Mouse (Mus musculus) spleen, embryonic (tissue): ENCODE results near the gene Zbtb33.
"Not testable (repeated sequence)": the region's sequence is repeated elsewhere in the genome, so short reads cannot be mapped to it uniquely, and the experiment has no call there.

ENCODE experiments used
- CTCF ChIA-PET: fragments of 350-600 bp; sonication (Branson Sonifier 250); formaldehyde crosslinking; loops from one replicate; lab custom pipeline; 2022; lab: Charles Lee

Zbtb33 gene

DNA sequence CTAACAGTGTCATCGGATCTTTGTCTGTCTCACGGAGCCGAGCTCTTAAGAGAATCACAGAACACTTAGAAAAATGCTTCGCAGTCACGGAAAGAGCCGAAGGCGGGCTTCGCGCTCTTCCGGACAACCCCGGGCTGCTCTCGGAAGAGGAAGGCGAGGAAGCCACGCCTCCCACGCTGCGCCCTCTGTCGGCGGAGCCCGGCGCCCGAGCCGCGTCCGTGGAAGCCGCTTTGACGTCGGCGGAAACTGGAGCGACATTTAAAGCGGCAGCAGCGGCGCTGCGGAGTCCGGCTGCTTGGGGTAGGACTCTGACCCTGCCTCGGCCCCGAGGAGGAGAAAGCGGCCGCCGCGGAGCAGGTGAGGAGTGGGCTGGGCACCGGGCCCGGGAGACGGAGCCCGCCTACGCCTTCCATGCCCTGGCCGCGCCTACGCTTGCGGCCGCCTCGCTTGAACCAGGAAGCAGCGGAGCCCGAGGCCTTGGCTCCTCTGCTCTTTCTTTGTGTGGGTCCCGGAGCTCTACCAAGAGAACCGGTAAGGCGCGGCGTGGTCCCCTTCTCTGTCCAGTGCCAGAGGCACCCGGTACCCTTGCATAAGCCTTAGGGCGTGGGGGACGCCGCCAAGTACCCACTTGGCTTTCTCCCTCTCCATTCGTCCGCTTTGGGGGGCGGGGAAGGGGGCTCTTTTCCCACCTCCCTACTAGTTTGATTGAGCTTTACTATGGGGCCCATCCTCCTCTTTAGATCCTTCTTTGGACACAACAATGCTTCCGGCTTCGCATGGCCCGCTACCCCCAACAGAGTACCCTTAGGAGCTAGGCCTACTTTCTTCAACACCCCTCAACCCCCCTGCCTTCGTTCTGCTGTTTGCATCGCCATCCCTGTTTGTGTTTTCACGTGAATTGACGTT lies at the start of gene Zbtb33:
Gene Zbtb33 (plus strand): TSS at position 242 of the 906 bp plus-strand sequence.
- CTCF ChIA-PET: interaction anchor here (0.6 kb wide), 1 partner anchor 283 kb away, joined by 4 read pairs; no protein-coding TSS in a partner anchor

DNA sequence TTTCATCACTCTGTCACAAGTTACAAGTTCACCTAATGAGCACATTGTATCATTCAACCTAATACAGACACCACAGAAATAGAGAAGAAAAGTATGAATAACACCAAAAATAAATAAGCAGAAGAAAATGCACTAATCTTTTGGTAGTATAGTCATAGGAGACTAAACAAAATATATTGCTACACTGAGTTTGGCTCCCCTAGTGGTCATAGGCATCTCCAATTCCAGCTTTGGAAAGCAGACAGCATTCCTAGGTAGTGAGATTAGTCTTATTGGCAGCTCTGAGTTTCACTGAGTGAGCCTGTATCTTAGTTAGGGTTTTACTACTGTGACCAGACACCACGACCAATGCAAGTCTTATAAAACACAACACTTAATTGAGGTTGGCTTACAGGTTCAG lies 30.5 kb upstream of the Zbtb33 start:
- CTCF ChIA-PET: no interaction called here

DNA sequence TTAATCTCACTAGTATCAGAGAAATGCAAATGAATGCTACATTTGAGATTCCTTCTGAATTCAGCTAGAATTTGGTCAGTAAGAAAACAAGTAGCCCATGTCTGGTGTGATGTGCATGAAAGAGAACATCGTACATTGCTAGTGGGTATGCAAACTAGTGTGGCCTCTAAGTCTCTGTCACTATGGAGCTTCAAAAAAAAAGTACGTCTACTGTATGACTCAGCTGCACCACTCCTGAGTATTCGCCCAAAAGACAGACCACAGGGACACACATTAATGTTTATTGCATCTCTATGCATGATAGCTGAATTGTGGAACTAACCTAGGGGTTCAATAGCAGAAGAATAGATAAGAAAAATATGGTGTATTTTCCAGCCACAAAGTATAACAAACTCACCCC lies 24.3 kb upstream of the Zbtb33 start:
- CTCF ChIA-PET: no interaction called here

DNA sequence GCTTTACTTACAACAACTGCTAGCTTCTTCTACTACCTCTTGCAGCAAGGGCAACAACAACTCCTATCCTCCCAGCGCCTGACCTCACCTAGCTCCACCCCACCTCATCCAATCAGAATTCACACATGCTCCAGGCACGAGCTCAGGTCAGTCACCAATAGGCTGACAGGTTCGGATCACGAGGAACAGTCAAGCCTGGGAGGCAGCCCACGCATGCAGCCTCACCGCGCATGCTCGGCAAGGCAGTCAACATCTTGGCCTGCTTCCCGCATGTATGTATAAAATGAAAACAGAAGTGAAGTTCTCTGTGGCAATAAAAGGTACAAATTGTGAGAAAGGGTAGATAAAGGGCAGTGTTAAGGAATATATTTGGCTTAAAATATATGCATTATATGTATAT lies 23.5 kb upstream of the Zbtb33 start:
- CTCF ChIA-PET: no interaction called here

DNA sequence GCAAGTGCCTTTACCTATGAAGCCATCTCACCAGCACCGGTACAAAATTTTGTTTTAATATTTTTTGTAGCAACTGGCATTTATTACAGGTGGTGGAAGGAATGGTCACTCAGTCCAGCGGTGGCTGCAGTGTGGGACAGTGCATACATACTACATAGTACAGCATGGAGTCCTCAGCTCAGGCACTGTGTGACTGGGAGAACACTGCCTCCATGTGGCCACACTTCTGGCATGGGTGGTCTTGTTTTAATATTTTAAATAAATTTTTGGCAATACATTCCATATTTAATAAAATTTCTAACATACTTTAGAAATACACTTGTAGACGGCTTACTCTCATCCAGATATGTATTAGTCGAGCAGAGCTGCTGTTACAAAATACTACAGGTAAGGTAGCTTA lies 23.0 kb upstream of the Zbtb33 start:
- CTCF ChIA-PET: no interaction called here

DNA sequence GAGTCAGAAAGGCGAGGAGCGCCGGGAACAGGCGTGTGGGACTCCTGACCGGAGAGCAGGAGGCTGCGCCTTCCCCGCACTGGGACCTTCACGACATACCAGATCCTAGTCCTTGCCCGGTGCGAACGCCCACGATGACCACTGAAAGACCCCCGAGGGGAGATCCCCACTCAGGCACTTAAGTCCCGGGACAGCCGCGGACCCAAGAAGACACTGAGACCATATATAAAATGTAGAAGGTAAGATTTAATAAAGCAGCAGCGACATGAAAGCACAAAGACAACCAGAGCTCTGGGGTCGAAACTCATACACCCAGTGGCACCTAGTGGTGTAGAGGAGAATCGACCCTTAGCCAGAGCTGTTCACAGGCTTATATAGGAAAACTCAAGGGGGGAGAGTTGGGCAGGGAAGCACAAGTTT lies 9.7 kb upstream of the Zbtb33 start:
- CTCF ChIA-PET: not testable (repeated sequence)

DNA sequence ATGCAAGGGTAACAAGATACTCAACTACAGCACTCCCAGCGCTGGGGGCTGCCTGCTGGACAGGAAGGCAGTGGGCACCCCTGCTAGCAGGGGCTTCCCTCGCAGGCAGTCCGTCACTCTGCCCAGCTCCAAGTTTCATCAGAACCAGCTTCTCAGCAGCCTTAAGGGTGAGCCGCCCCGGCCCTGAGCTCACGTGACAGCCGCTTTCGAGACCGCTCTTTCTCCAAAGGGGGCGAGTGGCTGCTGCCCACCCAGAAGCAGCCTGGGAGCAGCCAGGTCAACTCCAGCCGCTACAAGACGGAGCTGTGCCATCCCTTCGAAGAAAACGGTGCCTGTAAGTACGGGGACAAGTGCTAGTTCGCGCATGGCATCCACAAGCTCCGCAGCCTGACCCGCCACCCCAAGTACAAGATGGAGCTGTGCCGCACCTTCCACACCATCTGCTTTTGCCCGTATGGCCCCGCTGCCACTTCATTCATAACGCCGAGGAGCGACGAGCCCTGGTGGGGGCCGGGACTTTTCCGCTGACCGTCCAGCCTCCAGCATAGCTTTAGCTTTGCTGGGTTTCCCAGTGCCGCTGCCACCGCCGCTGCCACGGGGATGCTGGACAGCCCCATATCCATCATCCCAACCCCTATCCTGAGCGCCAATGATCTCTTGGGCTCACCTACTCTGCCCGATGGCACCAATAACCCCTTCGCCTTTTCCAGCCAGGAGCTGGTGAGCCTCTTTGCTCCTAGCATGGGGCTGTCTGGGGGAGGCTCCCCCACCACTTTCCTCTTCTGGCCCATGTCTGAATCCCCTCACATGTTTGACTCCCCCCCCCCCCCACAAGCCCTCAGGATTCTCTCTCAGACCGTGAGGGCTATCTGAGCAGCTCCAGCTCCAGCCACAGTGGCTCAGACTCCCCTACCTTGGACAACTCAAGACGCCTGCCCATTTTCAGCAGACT lies 8.7 kb upstream of the Zbtb33 start:
- CTCF ChIA-PET: interaction anchor here (0.8 to 0.9 kb wide), 2 partner anchors 257 to 261 kb away, joined by 3 to 6 read pairs; no protein-coding TSS in a partner anchor

DNA sequence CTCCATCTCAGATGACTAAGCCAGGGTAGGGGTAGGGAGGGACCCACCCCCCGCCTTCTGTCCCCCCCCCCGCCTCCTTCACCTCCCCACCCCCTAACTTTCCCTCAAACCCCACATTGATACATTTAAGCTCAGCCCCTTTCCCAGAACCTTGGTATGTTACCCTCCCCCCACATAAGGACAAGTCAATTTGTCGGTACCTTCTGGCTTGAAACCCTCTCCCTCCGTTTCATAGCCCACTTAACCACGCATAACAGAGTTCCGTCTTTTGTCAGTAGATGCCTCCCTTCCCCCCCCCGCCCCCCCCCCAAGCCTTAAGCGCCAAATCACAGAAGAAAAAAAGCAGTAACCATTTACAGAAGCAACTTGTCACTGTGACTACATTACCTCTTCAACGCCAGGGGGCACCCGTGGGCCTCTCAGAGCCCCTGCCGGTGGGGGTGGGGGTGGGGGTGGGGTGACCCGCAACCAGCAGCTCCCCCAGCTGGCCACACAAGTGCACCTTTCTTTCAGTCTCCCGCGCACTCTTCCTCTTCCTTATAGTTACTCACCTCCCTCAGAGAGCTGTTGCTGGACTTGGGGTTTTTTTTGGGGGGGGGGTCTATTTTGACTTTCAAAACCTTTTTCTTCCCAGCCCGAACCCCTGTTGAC lies 7.9 kb upstream of the Zbtb33 start:
- CTCF ChIA-PET: interaction anchor here (0.7 to 0.9 kb wide), 3 partner anchors 55 to 260 kb away, joined by 3 to 6 read pairs (median 3); no protein-coding TSS in a partner anchor

DNA sequence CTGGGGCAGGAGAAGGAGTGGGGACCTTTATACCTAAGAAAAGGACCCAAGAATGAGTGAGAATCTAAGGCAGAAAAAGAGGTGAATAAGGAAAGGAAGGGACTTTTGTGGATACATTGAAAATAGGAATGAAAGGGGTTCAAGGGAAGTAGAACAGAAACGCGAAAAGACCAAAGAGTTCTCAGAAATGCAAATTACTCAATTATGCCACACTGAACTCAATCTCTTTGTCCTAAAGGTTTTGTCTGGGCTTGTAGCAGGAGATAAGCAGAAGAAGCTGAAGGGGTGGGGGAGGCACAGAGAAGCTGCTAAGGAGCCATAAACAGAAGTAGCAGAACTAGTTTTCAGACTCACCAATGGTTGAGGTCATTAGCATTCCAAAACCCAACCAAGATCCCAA lies 4.1 kb upstream of the Zbtb33 start:
- CTCF ChIA-PET: no interaction called here

DNA sequence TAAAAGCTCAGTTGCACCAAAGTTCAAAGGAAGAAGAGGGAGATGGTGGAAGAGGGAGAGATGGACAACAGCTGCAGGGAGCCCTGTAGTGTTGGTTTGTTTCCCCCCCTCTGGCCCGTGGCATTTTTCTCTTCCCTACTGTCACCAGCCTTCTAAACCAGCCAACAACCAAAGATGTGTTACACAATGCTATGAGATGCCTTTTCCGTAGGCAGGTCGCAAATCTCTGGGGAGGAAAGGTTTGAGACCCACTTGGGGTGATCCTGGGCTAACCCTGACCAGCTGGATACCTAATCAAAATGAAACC lies 818 bp downstream of the Zbtb33 start:
- CTCF ChIA-PET: interaction anchor here (0.6 kb wide), 1 partner anchor 283 kb away, joined by 4 read pairs; no protein-coding TSS in a partner anchor

DNA sequence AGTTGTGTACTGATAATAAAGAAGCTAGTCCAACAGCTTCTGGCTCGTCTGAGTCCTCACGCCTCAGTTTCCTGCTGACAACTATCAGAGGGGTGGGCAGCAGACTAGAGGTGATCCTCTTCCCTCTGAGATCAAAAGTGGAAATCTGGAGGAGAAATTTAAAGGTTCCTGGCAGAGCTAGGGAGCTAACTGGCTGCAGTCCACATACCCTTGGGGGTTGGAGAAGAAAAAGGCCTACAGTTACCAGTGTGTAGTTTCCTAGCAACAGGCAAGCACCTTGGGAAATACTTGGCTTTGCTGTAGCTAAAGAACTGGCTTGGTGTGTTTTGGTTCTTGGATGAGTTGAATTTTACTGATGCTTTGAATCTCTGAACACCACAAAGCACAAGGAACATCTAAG lies 12.2 kb downstream of the Zbtb33 start:
- CTCF ChIA-PET: no interaction called here

DNA sequence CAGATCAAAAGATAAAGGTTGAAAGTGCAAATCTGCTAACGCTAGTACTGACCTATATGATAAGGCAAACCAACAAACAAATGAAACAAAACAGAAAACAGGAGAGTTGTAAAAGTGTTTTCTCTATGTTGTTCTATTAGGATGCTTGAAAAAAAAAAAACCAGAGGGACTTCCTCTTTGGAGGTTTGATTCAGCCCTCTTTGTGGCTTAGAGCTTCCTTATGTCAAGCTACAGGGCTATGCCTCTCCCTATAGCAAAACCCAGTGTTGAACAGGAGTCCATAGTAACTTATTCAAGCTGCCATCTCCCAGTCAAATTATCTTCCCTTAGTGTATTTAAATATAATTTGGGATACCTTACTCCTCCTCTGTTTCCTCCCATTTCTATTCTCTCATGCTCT lies 17.8 kb downstream of the Zbtb33 start:
- CTCF ChIA-PET: interaction anchor here (0.6 kb wide), 1 partner anchor 13 kb away, joined by 7 read pairs; no protein-coding TSS in a partner anchor

DNA sequence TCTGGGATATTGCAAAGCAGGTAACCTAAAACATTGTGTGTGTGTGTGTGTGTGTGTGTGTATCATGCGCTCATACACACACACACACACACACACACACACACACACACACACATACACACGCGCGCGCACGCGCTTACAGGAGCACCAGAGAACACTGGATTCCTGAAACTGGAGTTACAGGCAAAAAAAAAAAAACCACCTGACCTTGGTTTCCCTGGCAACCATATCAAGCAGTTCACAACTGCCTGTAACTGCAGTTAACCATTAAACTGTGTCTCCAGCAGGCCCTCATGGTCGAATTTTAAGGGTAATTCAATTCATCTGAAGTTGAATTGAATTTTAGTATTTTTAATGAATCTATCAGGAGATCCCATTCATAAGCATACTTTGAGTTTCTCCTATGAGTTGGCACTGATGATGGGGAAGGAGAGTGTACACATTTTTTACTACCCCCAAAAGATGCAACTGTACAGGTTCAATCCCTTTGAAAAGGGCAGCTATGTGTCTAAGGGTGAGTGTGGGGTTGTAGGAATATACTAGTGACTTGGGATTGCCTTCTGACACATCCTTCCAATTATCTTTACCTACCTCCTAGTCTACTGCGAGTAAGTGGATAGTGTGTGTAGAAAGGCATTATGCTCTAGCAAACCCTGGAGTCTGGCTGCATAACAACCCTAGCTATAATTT lies 27.5 kb downstream of the Zbtb33 start:
- CTCF ChIA-PET: no interaction called here

DNA sequence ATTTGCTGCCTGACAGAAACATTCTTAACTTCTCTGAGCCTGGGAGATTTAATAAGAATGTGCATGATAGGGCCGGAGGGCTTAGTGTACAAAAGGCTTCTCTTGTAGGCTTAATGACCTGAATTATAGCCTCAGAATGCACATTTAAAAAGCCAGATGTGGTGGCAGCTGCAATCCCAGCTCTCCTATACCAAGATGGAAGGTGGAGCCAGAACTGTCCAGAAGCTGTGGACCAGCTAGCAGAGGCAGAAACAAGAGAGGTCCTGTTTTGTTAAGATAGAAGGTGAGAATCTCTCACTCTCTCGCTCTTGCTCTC lies 28.0 kb downstream of the Zbtb33 start:
- CTCF ChIA-PET: no interaction called here

DNA sequence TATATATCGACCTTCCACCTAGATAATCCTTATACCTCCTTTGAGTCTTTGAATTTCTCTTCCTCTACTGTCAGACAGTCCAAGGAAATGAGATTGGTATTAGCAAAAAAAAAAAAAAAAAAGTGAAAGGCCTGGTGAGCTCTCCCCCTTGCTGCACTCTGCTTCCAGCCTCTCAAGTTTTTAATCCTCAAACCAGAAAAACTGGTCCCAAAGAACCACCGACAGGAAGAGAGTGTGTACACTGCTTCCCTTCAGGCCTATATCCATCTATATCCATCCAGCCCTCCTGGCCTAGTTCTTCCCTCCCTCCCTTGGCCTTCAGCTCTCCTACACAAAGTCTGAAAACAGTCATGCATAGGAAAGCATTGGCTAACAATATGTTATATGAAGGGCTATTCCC lies 33.2 kb downstream of the Zbtb33 start:
- CTCF ChIA-PET: no interaction called here

DNA sequence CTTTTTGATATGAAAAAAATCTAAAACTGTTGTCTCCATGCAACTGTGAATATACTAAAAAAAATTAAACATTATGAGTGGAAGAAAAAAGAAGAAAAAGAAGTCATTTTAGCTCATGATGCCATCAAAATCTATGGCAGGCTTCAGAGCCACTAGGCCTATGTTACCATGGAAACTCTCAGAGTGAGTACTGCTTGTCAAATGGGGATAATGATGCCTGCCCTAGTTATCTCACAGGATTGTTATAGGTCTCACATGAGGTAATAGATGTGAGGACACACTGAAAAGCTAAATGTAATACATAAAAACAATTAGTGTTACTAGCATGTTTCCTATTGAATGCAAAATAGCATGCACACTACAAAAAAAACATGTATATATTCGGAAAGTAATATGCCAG lies 40.3 kb downstream of the Zbtb33 start:
- CTCF ChIA-PET: no interaction called here

DNA sequence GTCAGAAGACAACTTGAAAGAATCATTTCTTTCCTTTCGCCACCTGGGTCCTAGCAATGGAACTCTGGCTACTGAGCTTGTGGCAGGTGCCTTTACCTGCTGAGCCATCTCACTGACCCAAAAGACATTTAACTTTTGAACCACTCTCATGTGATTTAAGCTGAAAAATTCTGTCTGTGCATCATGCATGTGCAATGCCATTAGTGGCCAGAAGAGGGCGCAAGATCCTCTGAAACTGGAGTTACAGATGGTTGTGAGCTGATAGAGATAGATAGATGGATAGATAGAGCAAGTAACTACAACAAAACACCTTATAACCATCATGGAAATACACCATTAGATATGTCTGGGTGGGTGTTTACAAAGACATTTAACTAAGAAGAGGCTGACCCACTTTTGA lies 48.1 kb downstream of the Zbtb33 start:
- CTCF ChIA-PET: no interaction called here
